Mouse (Mus musculus): ENCODE data around the gene Sox9.

DNA sequence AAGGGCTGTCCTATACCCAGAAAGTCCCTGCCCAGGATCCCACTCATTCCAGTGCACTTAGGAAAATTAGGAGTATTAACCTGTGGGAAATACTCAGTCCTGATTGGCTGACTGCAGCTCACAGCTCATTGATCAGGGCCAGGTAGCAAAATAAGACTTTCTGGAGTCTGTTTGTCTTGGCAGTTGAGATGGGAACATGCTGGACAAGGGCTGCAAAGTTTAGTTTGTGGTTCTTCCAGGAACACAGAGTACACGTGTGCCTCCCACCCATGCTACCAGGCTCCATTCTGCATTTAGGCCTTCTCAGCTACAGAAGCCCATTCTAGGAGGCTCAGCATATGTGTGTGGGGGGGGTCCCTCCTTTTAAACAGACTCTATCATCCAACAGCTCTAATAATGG is 42.3 kb upstream of the Sox9 start:
- TF ChIP-seq POLR2A (IDR thresholded peaks at IDR 0.05; ENCODE audit: control insufficient read depth, low read depth, low read length): no peak
- no peak for TF ChIP-seq CTCF (IDR thresholded peaks at IDR 0.05; ENCODE audit: control insufficient read depth, insufficient read depth, insufficient replicate concordance, low read depth, low read length)

Data from testis, adult 2 months (tissue).